Mouse (Mus musculus) small intestine, adult 2 months (tissue): ENCODE data around the gene Slc22a12. TPM values are rescaled to one million over a fixed set of nuclear protein-coding genes. Genes with fewer than 3 reads are reported as not detected.

Experiments used
- H3K27ac ChIP-seq: fragments of 200-500 bp; 2 replicates; pipeline ENCODE4 v1.5.1; 2012; ENCODE audit warnings: low read depth, low read length, control low read depth, inconsistent platforms; ENCODE audit not compliant: insufficient read depth
- H3K27me3 ChIP-seq: fragments of 200-500 bp; 2 replicates; pipeline ENCODE4 v1.6.1; 2012; ENCODE audit warnings: mild to moderate bottlenecking, moderate library complexity, low read length, inconsistent platforms; ENCODE audit not compliant: control insufficient read depth, insufficient read depth
- H3K36me3 ChIP-seq: fragments of 200-500 bp; 2 replicates; pipeline ENCODE4 v1.6.1; 2012; ENCODE audit warnings: mild to moderate bottlenecking, low read length, control low read depth, inconsistent platforms; ENCODE audit not compliant: control insufficient read depth, insufficient read depth
- H3K4me1 ChIP-seq: fragments of 200-500 bp; 2 replicates; pipeline ENCODE4 v1.6.1; 2012; ENCODE audit warnings: low read length, inconsistent platforms, mixed read lengths; ENCODE audit not compliant: control insufficient read depth, insufficient read depth, insufficient read length
- H3K4me3 ChIP-seq: fragments of 200-500 bp; 2 replicates; pipeline ENCODE4 v1.5.1; 2012; ENCODE audit warnings: low read depth, mild to moderate bottlenecking, control low read depth, inconsistent platforms, low read length, moderate library complexity
- CTCF ChIP-seq: fragments of 200-500 bp; IDR thresholded peaks from 2 replicates; pipeline ENCODE4 v1.5.1; 2012; ENCODE audit warnings: low read depth, mild to moderate bottlenecking, control low read depth, inconsistent platforms, low read length, moderate library complexity, mixed read lengths; ENCODE audit not compliant: insufficient replicate concordance, insufficient read length; ENCODE audit errors: extremely low read depth
- POLR2A ChIP-seq: fragments of 200-500 bp; IDR thresholded peaks from 2 replicates; pipeline ENCODE4 v1.6.1; 2012; ENCODE audit warnings: low read depth, mild to moderate bottlenecking, control low read depth, inconsistent platforms, low read length, moderate library complexity
- WGBS: fragments of 180-500 bp; shearing (Covaris S2); methylation state at CpG from one replicate; pipeline ENCODE4 v1.1.7; 2018; 5-methylcytosine and 5-hydroxymethylcytosine counted together
- polyA plus RNA-seq: library from polyadenylated mRNA; depleted of rRNA; stranded (reverse); fragments of >200 nt; gene quantifications from 2 replicates; pipeline ENCODE4 v1.2.3, GENCODE M21; 2012; rRNA removed

Gene Slc22a12
- not detected in 2 replicates for polyA plus RNA-seq

- H3K27me3 ChIP-seq = no peaks in the 10 kb centered on the region
- WGBS = 75% methylated on average over 16 of the region's 16 CpGs
- no peak within 1 kb of the TSS for H3K27ac ChIP-seq
- no peaks in the 10 kb centered on the region for H3K4me1 ChIP-seq
- no peaks in the 10 kb centered on the region for H3K36me3 ChIP-seq
- H3K4me3 ChIP-seq = no peak within 1 kb of the TSS
- no peak for TF ChIP-seq CTCF
- no peak for TF ChIP-seq POLR2A
Observed at GRCm38 (mm10) chr19:6542367-6543034, at the start of gene Slc22a12. Gene Slc22a12 (minus strand): TSS chr19:6543032.

- Histone ChIP-seq H3K4me3 (no peak overlapping the region), H3K36me3 (no peaks in the 10 kb centered on the region), H3K27ac (no peak overlapping the region), H3K27me3 (no peaks in the 10 kb centered on the region), H3K4me1 (no peaks in the 10 kb centered on the region)
- no peak for TF ChIP-seq POLR2A
- no peak for TF ChIP-seq CTCF
- WGBS = 32% methylated on average over 4 of the region's 4 CpGs
Observed at GRCm38 (mm10) chr19:6572001-6572400, 29.2 kb upstream of the Slc22a12 start.

GRCm38 (mm10) chr19:6571476-6571875 lies 28.6 kb upstream of the Slc22a12 start:
- no peak overlapping the region for H3K27ac ChIP-seq

GRCm38 (mm10) chr19:6569561-6569960 lies 26.7 kb upstream of the Slc22a12 start:
- Histone ChIP-seq H3K36me3 (no peaks in the 10 kb centered on the region), H3K4me3 (no peak overlapping the region), H3K27me3 (no peaks in the 10 kb centered on the region), H3K27ac (no peak overlapping the region), H3K4me1 (no peaks in the 10 kb centered on the region)
- 58% methylated on average over 5 of the region's 5 CpGs for WGBS
- TF ChIP-seq POLR2A = no peak
- TF ChIP-seq CTCF = no peak

More at GRCm38 (mm10) chr19:6571476-6571875, 28.6 kb upstream of the Slc22a12 start:
- 76% methylated on average over 5 of the region's 5 CpGs for WGBS
- H3K36me3 ChIP-seq = no peaks in the 10 kb centered on the region
- no peaks in the 10 kb centered on the region for H3K27me3 ChIP-seq
- no peak overlapping the region for H3K4me3 ChIP-seq
- no peaks in the 10 kb centered on the region for H3K4me1 ChIP-seq
- TF ChIP-seq CTCF = no peak
- TF ChIP-seq POLR2A = no peak

GRCm38 (mm10) chr19:6569021-6569420 lies 26.2 kb upstream of the Slc22a12 start:
- H3K27me3 ChIP-seq = no peaks in the 10 kb centered on the region
- no peak overlapping the region for H3K4me3 ChIP-seq
- 80% methylated on average over 5 of the region's 5 CpGs for WGBS

GRCm38 (mm10) chr19:6566450-6566849 lies 23.6 kb upstream of the Slc22a12 start:
- 84% methylated on average over 2 of the region's 2 CpGs for WGBS
- H3K4me3 ChIP-seq = no peak overlapping the region

More at GRCm38 (mm10) chr19:6569021-6569420, 26.2 kb upstream of the Slc22a12 start:
- TF ChIP-seq CTCF (no peak), POLR2A (no peak)
- Histone ChIP-seq H3K4me1 (no peaks in the 10 kb centered on the region), H3K27ac (no peak overlapping the region), H3K36me3 (no peaks in the 10 kb centered on the region)

GRCm38 (mm10) chr19:6565136-6565535 lies 22.3 kb upstream of the Slc22a12 start:
- Histone ChIP-seq H3K27ac (no peak overlapping the region), H3K4me1 (no peaks in the 10 kb centered on the region), H3K27me3 (no peaks in the 10 kb centered on the region), H3K36me3 (no peaks in the 10 kb centered on the region), H3K4me3 (no peak overlapping the region)
- TF ChIP-seq POLR2A = no peak
- no peak for TF ChIP-seq CTCF
- 87% methylated on average over 6 of the region's 6 CpGs for WGBS

More at GRCm38 (mm10) chr19:6566450-6566849, 23.6 kb upstream of the Slc22a12 start:
- Histone ChIP-seq H3K27me3 (no peaks in the 10 kb centered on the region), H3K4me1 (no peaks in the 10 kb centered on the region), H3K36me3 (no peaks in the 10 kb centered on the region), H3K27ac (no peak overlapping the region)
- no peak for TF ChIP-seq POLR2A
